Mouse (Mus musculus) stomach, embryonic 15.5 days (tissue): ENCODE data around the gene Mmp9. TPM values are rescaled to one million over a fixed set of nuclear protein-coding genes. Genes with fewer than 3 reads are reported as not detected.
A peak's percentile ranks its signal among the peaks of the same experiment; 100 is the strongest.

Experiments used
- ATAC-seq: fragments of 200-750 bp; cut with Nextera tagmentation; 2 replicates; pipeline ENCODE4 v1.8.0; 2017; ENCODE audit warnings: low read depth, moderate number of reproducible peaks, moderate TSS enrichment; ENCODE audit not compliant: insufficient read depth, low FRiP score
- H3K27ac ChIP-seq: fragments of 300-500 bp; sonication (generic); 2 replicates; pipeline ENCODE4 v1.5.1; 2015; ENCODE audit warnings: mild to moderate bottlenecking, inconsistent platforms
- H3K27me3 ChIP-seq: fragments of 300-500 bp; sonication (generic); replicated peaks from 2 replicates; pipeline ENCODE4 v1.6.1; 2015; ENCODE audit warnings: inconsistent platforms
- H3K36me3 ChIP-seq: fragments of 300-500 bp; sonication (generic); 2 replicates; pipeline ENCODE4 v1.6.1; 2015; ENCODE audit warnings: inconsistent platforms
- H3K4me1 ChIP-seq: fragments of 300-500 bp; sonication (generic); 2 replicates; pipeline ENCODE4 v1.6.1; 2015; ENCODE audit warnings: inconsistent platforms
- H3K4me2 ChIP-seq: fragments of 300-500 bp; sonication (generic); 2 replicates; pipeline ENCODE4 v1.6.1; 2015; ENCODE audit warnings: mild to moderate bottlenecking, inconsistent platforms
- H3K4me3 ChIP-seq: fragments of 300-500 bp; sonication (generic); replicated peaks from 2 replicates; pipeline ENCODE4 v1.5.1; 2015; ENCODE audit warnings: inconsistent platforms
- H3K9ac ChIP-seq: fragments of 300-500 bp; sonication (generic); 2 replicates; pipeline ENCODE4 v1.6.1; 2015; ENCODE audit warnings: inconsistent platforms
- H3K9me3 ChIP-seq: fragments of 300-500 bp; sonication (generic); 2 replicates; pipeline ENCODE4 v1.6.1; 2016; ENCODE audit warnings: inconsistent platforms
- WGBS: fragments of 180-500 bp; shearing (Covaris S2); methylation state at CpG from one replicate; pipeline ENCODE4 v1.1.7; 2015; 5-methylcytosine and 5-hydroxymethylcytosine counted together
- polyA plus RNA-seq: library from polyadenylated mRNA; unstranded; fragments of >200 nt; fragmentation: Nextera tagmentation; extraction: Ambion mirVana; gene quantifications from 2 replicates; pipeline ENCODE4 v1.2.1, GENCODE M21; 2015

Gene Mmp9
- polyA plus RNA-seq, 1 experiment from 2014 or later = 5.3 TPM

- Histone ChIP-seq H3K27ac (no peak overlapping the region), H3K9ac (no peak overlapping the region), H3K4me2 (no peak overlapping the region), H3K36me3 (no peaks in the 10 kb centered on the region), H3K27me3 (peaks cover 34% of the 10 kb centered on the region), H3K9me3 (no peaks in the 10 kb centered on the region), H3K4me1 (peaks cover 19% of the 10 kb centered on the region), H3K4me3 (no peak overlapping the region)
- 17% methylated on average over 5 of the region's 5 CpGs for WGBS
- no peak for ATAC-seq
Measured at GRCm38 (mm10) chr2:164942692-164943290, 2.2 kb downstream of the Mmp9 start.

GRCm38 (mm10) chr2:164947506-164947905, 6.9 kb downstream of the Mmp9 start:
- H3K27ac ChIP-seq = no peak overlapping the region
- no peaks in the 10 kb centered on the region for H3K9me3 ChIP-seq
- no peak overlapping the region for H3K4me2 ChIP-seq
- WGBS = 24% methylated on average over 4 of the region's 4 CpGs
- H3K4me1 ChIP-seq = peaks cover 9% of the 10 kb centered on the region; the same call in 1 of the 2 replicates
- ATAC-seq = no peak
- no peak overlapping the region for H3K4me3 ChIP-seq
- H3K36me3 ChIP-seq = no peaks in the 10 kb centered on the region
- no peak overlapping the region for H3K9ac ChIP-seq
- peaks cover 62% of the 10 kb centered on the region for H3K27me3 ChIP-seq

GRCm38 (mm10) chr2:164947930-164948329, 7.3 kb downstream of the Mmp9 start:
- H3K4me3 ChIP-seq = no peak overlapping the region
- 6% methylated on average over 6 of the region's 7 CpGs for WGBS
- H3K27me3 ChIP-seq = peaks cover 67% of the 10 kb centered on the region

GRCm38 (mm10) chr2:164948962-164949361, 8.4 kb downstream of the Mmp9 start:
- peak overlapping the region; percentile 28 for H3K4me2 ChIP-seq
- ATAC-seq = no peak
- H3K27me3 ChIP-seq = peaks cover 75% of the 10 kb centered on the region
- H3K9ac ChIP-seq = no peak overlapping the region
- no peaks in the 10 kb centered on the region for H3K9me3 ChIP-seq
- H3K27ac ChIP-seq = no peak overlapping the region
- H3K4me1 ChIP-seq = peaks cover 13% of the 10 kb centered on the region
- peak overlapping the region; percentile 20 for H3K4me3 ChIP-seq
- H3K36me3 ChIP-seq = no peaks in the 10 kb centered on the region
- 9% methylated on average over 25 of the region's 25 CpGs for WGBS

More at GRCm38 (mm10) chr2:164947930-164948329, 7.3 kb downstream of the Mmp9 start:
- no peak for ATAC-seq
- no peak overlapping the region for H3K27ac ChIP-seq
- H3K36me3 ChIP-seq = no peaks in the 10 kb centered on the region
- no peak overlapping the region for H3K4me2 ChIP-seq
- peaks cover 7% of the 10 kb centered on the region for H3K4me1 ChIP-seq
- H3K9ac ChIP-seq = no peak overlapping the region
- H3K9me3 ChIP-seq = no peaks in the 10 kb centered on the region

- H3K36me3 ChIP-seq = no peaks in the 10 kb centered on the region
- no peaks in the 10 kb centered on the region for H3K9me3 ChIP-seq
- H3K27me3 ChIP-seq = peaks cover 77% of the 10 kb centered on the region
- H3K27ac ChIP-seq = no peak overlapping the region
- no peak overlapping the region for H3K9ac ChIP-seq
- WGBS = 23% methylated on average over 13 of the region's 13 CpGs
- H3K4me1 ChIP-seq = peaks cover 13% of the 10 kb centered on the region
- no peak for ATAC-seq
- no peak overlapping the region for H3K4me2 ChIP-seq
- no peak overlapping the region for H3K4me3 ChIP-seq
Measured at GRCm38 (mm10) chr2:164950501-164950900, 9.9 kb downstream of the Mmp9 start.

- Histone ChIP-seq H3K4me1 (peaks cover 13% of the 10 kb centered on the region), H3K36me3 (no peaks in the 10 kb centered on the region), H3K4me3 (no peak overlapping the region), H3K9ac (no peak overlapping the region), H3K9me3 (no peaks in the 10 kb centered on the region), H3K4me2 (no peak overlapping the region), H3K27ac (no peak overlapping the region), H3K27me3 (peaks cover 73% of the 10 kb centered on the region)
- no peak for ATAC-seq
- WGBS = 81% methylated on average over 4 of the region's 4 CpGs
Measured at GRCm38 (mm10) chr2:164951745-164952144, 11.2 kb downstream of the Mmp9 start.

- H3K27me3 ChIP-seq = peaks cover 66% of the 10 kb centered on the region
- H3K4me1 ChIP-seq = peaks cover 13% of the 10 kb centered on the region
- WGBS = 38% methylated on average over 13 of the region's 13 CpGs
- no peak for ATAC-seq
- no peaks in the 10 kb centered on the region for H3K9me3 ChIP-seq
- no peaks in the 10 kb centered on the region for H3K36me3 ChIP-seq
- no peak overlapping the region for H3K27ac ChIP-seq
- no peak overlapping the region for H3K9ac ChIP-seq
- no peak overlapping the region for H3K4me2 ChIP-seq
- H3K4me3 ChIP-seq = no peak overlapping the region
Measured at GRCm38 (mm10) chr2:164952448-164952847, 11.9 kb downstream of the Mmp9 start.

GRCm38 (mm10) chr2:164953224-164953623, 12.6 kb downstream of the Mmp9 start:
- WGBS = 1% methylated on average over 21 of the region's 21 CpGs

GRCm38 (mm10) chr2:164955725-164956124, 15.1 kb downstream of the Mmp9 start:
- no peaks in the 10 kb centered on the region for H3K9me3 ChIP-seq

More at GRCm38 (mm10) chr2:164953224-164953623, 12.6 kb downstream of the Mmp9 start:
- no peaks in the 10 kb centered on the region for H3K36me3 ChIP-seq
- H3K4me3 ChIP-seq = no peak overlapping the region
- H3K4me2 ChIP-seq = peak overlapping the region; percentile 36
- no peak overlapping the region for H3K9ac ChIP-seq
- H3K27ac ChIP-seq = no peak overlapping the region
- H3K4me1 ChIP-seq = peaks cover 13% of the 10 kb centered on the region
- peaks cover 58% of the 10 kb centered on the region for H3K27me3 ChIP-seq
- no peaks in the 10 kb centered on the region for H3K9me3 ChIP-seq
- peak; percentile 55; the same call in 1 of the 2 replicates for ATAC-seq

GRCm38 (mm10) chr2:164956195-164956594, 15.6 kb downstream of the Mmp9 start:
- no peak for ATAC-seq

More at GRCm38 (mm10) chr2:164955725-164956124, 15.1 kb downstream of the Mmp9 start:
- no peak overlapping the region for H3K4me2 ChIP-seq
- H3K4me1 ChIP-seq = peaks cover 7% of the 10 kb centered on the region; the same call in 1 of the 2 replicates
- no peak overlapping the region for H3K9ac ChIP-seq
- 68% methylated on average over 4 of the region's 4 CpGs for WGBS
- no peak overlapping the region for H3K27ac ChIP-seq
- ATAC-seq = no peak
- no peak overlapping the region for H3K4me3 ChIP-seq
- peaks cover 33% of the 10 kb centered on the region for H3K27me3 ChIP-seq
- no peaks in the 10 kb centered on the region for H3K36me3 ChIP-seq

GRCm38 (mm10) chr2:164957548-164958315, 17.2 kb downstream of the Mmp9 start:
- H3K27me3 ChIP-seq = peaks cover 13% of the 10 kb centered on the region
- 65% methylated on average over 9 of the region's 9 CpGs for WGBS
- no peak overlapping the region for H3K27ac ChIP-seq
- H3K9ac ChIP-seq = no peak overlapping the region
- no peaks in the 10 kb centered on the region for H3K9me3 ChIP-seq
- no peak overlapping the region for H3K4me3 ChIP-seq
- no peak for ATAC-seq
- no peaks in the 10 kb centered on the region for H3K36me3 ChIP-seq
- peaks cover 12% of the 10 kb centered on the region; the same call in 1 of the 2 replicates for H3K4me1 ChIP-seq
- H3K4me2 ChIP-seq = no peak overlapping the region

More at GRCm38 (mm10) chr2:164956195-164956594, 15.6 kb downstream of the Mmp9 start:
- whole genome bisulfite sequencing = 42% methylated on average over 5 of the region's 5 CpGs
- Histone ChIP-seq H3K4me3 (no peak overlapping the region), H3K4me1 (peaks cover 11% of the 10 kb centered on the region; the same call in 1 of the 2 replicates), H3K9ac (no peak overlapping the region), H3K27ac (no peak overlapping the region), H3K36me3 (no peaks in the 10 kb centered on the region), H3K9me3 (no peaks in the 10 kb centered on the region), H3K4me2 (no peak overlapping the region), H3K27me3 (peaks cover 28% of the 10 kb centered on the region)
